10 mouse cellular contexts compared by ENCODE assay signal in genomic region chr11:89000527-89000819, GRCm38 (mm10). TPM values are rescaled to one million over a fixed set of nuclear protein-coding genes. Genes with fewer than 3 reads are reported as not detected.
A peak's percentile ranks its signal among the peaks of the same experiment; 100 is the strongest.
DNase-seq lines count a peak whose midpoint lies in the region; ATAC-seq and TF ChIP-seq lines count a peak whose summit lies in the region.
"Had no signal": no experiment of that assay in that cellular context is flagged by ENCODE, and none has a peak within 500 bp of the region (broad histone marks: within the 10 kb centered on the region; RNA-seq: fewer than 3 reads in every experiment).

No protein-coding gene starts in this region.

- H3K4me3 ChIP-seq in layer of hippocampus, adult 2 months = peak overlapping the region; percentile 50
- peak overlapping the region; percentile 100 for H3K4me3 ChIP-seq in G1E (ENCODE audit: low read depth, low read length)
- H3K4me3 ChIP-seq in embryonic facial prominence, embryonic 13.5 days = no peak overlapping the region
- H3K4me3 ChIP-seq in liver, embryonic 15.5 days (replicated peaks) = peak overlapping the region; percentile 94

- no peaks in the 10 kb centered on the region for H3K9me3 ChIP-seq in G1E (replicated peaks)
- no peaks in the 10 kb centered on the region for H3K9me3 ChIP-seq in embryonic facial prominence, embryonic 13.5 days
- H3K9me3 ChIP-seq in liver, embryonic 15.5 days (replicated peaks) = no peaks in the 10 kb centered on the region

- no peak overlapping the region for H3K9ac ChIP-seq in embryonic facial prominence, embryonic 13.5 days
- H3K9ac ChIP-seq in liver, embryonic 15.5 days = peak overlapping the region; percentile 90

- H3K27me3 ChIP-seq in G1E (ENCODE audit: insufficient read depth, low read length) = no peaks in the 10 kb centered on the region
- H3K27me3 ChIP-seq in embryonic facial prominence, embryonic 13.5 days = peaks cover 28% of the 10 kb centered on the region
- no peaks in the 10 kb centered on the region for H3K27me3 ChIP-seq in liver, embryonic 15.5 days

- peaks cover 49% of the 10 kb centered on the region for H3K36me3 ChIP-seq in G1E (replicated peaks)
- H3K36me3 ChIP-seq in embryonic facial prominence, embryonic 13.5 days = no peaks in the 10 kb centered on the region
- peaks cover 21% of the 10 kb centered on the region for H3K36me3 ChIP-seq in liver, embryonic 15.5 days (replicated peaks)

- H3K27ac ChIP-seq in layer of hippocampus, adult 2 months = no peak overlapping the region; the same call in 1 of the 2 replicates
- no peak overlapping the region for H3K27ac ChIP-seq in embryonic facial prominence, embryonic 13.5 days
- H3K27ac ChIP-seq in liver, embryonic 15.5 days (replicated peaks) = peak overlapping the region; percentile 86

- no peak for TF ChIP-seq CTCF in layer of hippocampus, adult 2 months (conservative IDR thresholded peaks at IDR 0.05)
- TF ChIP-seq CTCF in G1E (IDR thresholded peaks at IDR 0.05; ENCODE audit: low read depth, low read length) = no peak

- no peak for DNase-seq in layer of hippocampus, adult 2 months (ENCODE audit: low spot score in 2 of 2)
- DNase-seq in layer of hippocampus, postnatal 10 days (ENCODE audit: low spot score in 2 of 2) = no peak
- DNase-seq in G1E (ENCODE audit: low spot score) = no peak
- DNase-seq in right cerebral cortex, postnatal 14 days = no peak
- no peak for DNase-seq in Muller cell, postnatal 12 days (ENCODE audit: inconsistent ontology term)
- DNase-seq: lung, postnatal 4 days had no signal

- peak overlapping the region; percentile 65; the same call in 1 of the 2 replicates for H3K4me2 ChIP-seq in embryonic facial prominence, embryonic 13.5 days
- peak overlapping the region; percentile 89 for H3K4me2 ChIP-seq in liver, embryonic 15.5 days

- H3K4me1 ChIP-seq in G1E (ENCODE audit: insufficient read depth, low read depth, low read length) = peaks cover 70% of the 10 kb centered on the region
- H3K4me1 ChIP-seq in embryonic facial prominence, embryonic 13.5 days = peaks cover 14% of the 10 kb centered on the region
- peaks cover 79% of the 10 kb centered on the region for H3K4me1 ChIP-seq in liver, embryonic 15.5 days (replicated peaks)

- no peak for ATAC-seq in G1E (ENCODE audit: extremely low read depth, insufficient number of reproducible peaks, low FRiP score, poor library complexity, severe bottlenecking)
- no peak for ATAC-seq in embryonic facial prominence, embryonic 13.5 days (ENCODE audit: insufficient number of reproducible peaks, insufficient read depth, low FRiP score, low TSS enrichment, low read depth)
- ATAC-seq in liver, embryonic 15.5 days (ENCODE audit: insufficient read depth) = no peak

RNA-seq across cellular contexts. Expression of gene Trim25, which starts 1.3 kb away (rescaled TPM):
- total RNA-seq in layer of hippocampus, adult 2 months (2021) = 1 to 10 TPM; 4.8 to 4.9 TPM
- 1 to 10 TPM; 4.6 to 7.1 TPM for total RNA-seq in layer of hippocampus, postnatal 10 days (2021)
- 69.6 and 73.4 TPM in 2 replicates for total RNA-seq in G1E (2014; fragmentation: Nextera tagmentation)
- 23.9 and 36.4 TPM in 2 replicates for total RNA-seq in G1E (2017)
- 73.1 and 75.4 TPM in 2 replicates for polyA plus RNA-seq in G1E (2012)
- 6.0 and 7.1 TPM in 2 replicates for polyA plus RNA-seq in embryonic facial prominence, embryonic 13.5 days (2015; fragmentation: Nextera tagmentation; extraction: Ambion mirVana)
- 19.6 and 20.4 TPM in 2 replicates for polyA plus RNA-seq in liver, embryonic 15.5 days (2015; fragmentation: Nextera tagmentation; extraction: Ambion mirVana)

RNA-seq across cellular contexts. Expression of gene Coil, which starts 30.4 kb away (rescaled TPM):
- 10 to 100 TPM; 20.9 to 21.7 TPM for total RNA-seq in layer of hippocampus, adult 2 months (2021)
- total RNA-seq in layer of hippocampus, postnatal 10 days (2021) = 10 to 100 TPM; 20.0 to 20.2 TPM
- total RNA-seq in G1E (2014; fragmentation: Nextera tagmentation) = 6.3 and 6.7 TPM in 2 replicates
- 13.5 and 14.1 TPM in 2 replicates for total RNA-seq in G1E (2017)
- polyA plus RNA-seq in G1E (2012) = 12.7 and 13.3 TPM in 2 replicates
- polyA plus RNA-seq in embryonic facial prominence, embryonic 13.5 days (2015; fragmentation: Nextera tagmentation; extraction: Ambion mirVana) = 21.4 and 22.4 TPM in 2 replicates
- 3.4 and 4.0 TPM in 2 replicates for polyA plus RNA-seq in liver, embryonic 15.5 days (2015; fragmentation: Nextera tagmentation; extraction: Ambion mirVana)

RNA-seq across cellular contexts. Expression of gene Elobl, which starts 33.7 kb away (rescaled TPM):
- not detected for total RNA-seq in layer of hippocampus, adult 2 months (2021)
- total RNA-seq in layer of hippocampus, postnatal 10 days (2021) = not detected
- total RNA-seq in G1E (2014; fragmentation: Nextera tagmentation) = not detected in 2 replicates
- 0.29 TPM in 1 of 2 replicates, not detected in the other for total RNA-seq in G1E (2017)
- not detected in 2 replicates for polyA plus RNA-seq in G1E (2012)
- polyA plus RNA-seq in embryonic facial prominence, embryonic 13.5 days (2015; fragmentation: Nextera tagmentation; extraction: Ambion mirVana) = not detected in 2 replicates
- not detected in 2 replicates for polyA plus RNA-seq in liver, embryonic 15.5 days (2015; fragmentation: Nextera tagmentation; extraction: Ambion mirVana)
- total RNA-seq: gastrocnemius, adult 8-10 months had no signal
- polyA plus RNA-seq: brain, embryonic 14.5 days had no signal

RNA-seq across cellular contexts. Expression of gene Scpep1, which starts 45.2 kb away (rescaled TPM):
- 10 to 100 TPM; 13.2 to 13.9 TPM for total RNA-seq in layer of hippocampus, adult 2 months (2021)
- total RNA-seq in layer of hippocampus, postnatal 10 days (2021) = 10 to 100 TPM; 17.9 to 19.0 TPM
- total RNA-seq in G1E (2014; fragmentation: Nextera tagmentation) = 25.2 and 29.3 TPM in 2 replicates
- 8.1 and 8.8 TPM in 2 replicates for total RNA-seq in G1E (2017)
- polyA plus RNA-seq in G1E (2012) = 1.4 and 2.1 TPM in 2 replicates
- 80.5 and 81.3 TPM in 2 replicates for polyA plus RNA-seq in embryonic facial prominence, embryonic 13.5 days (2015; fragmentation: Nextera tagmentation; extraction: Ambion mirVana)
- 47.8 and 50.1 TPM in 2 replicates for polyA plus RNA-seq in liver, embryonic 15.5 days (2015; fragmentation: Nextera tagmentation; extraction: Ambion mirVana)
